Mouse (Mus musculus): Measurements from ENCODE around the gene Foxn4.

- TF ChIP-seq CTCF (IDR thresholded peaks at IDR 0.05; ENCODE audit: extremely low read depth, insufficient read depth, insufficient read length, insufficient replicate concordance) = no peak
- no peak for TF ChIP-seq POLR2A (IDR thresholded peaks at IDR 0.05; ENCODE audit: low read depth, low read length)
These were observed 25.7 kb upstream of the Foxn4 start for GRCm38 (mm10) chr5:114299156-114299855.
